Mouse (Mus musculus): ENCODE results near the gene Abcc8. TPM values are rescaled to one million over a fixed set of nuclear protein-coding genes. Genes with fewer than 3 reads are reported as not detected.

Abcc8 gene
- total and polyA plus RNA-seq, 3 experiments = not detected

GRCm38 (mm10) chr7:46086378-46086777 is 93.5 kb downstream of the Abcc8 start:
- no peak for TF ChIP-seq ZC3H11A (IDR thresholded peaks at IDR 0.05; ENCODE audit: low read depth, low read length)
- no peak for TF ChIP-seq ZNF384 (IDR thresholded peaks at IDR 0.05; ENCODE audit: low read depth, low read length)
- TF ChIP-seq CHD2 (IDR thresholded peaks at IDR 0.05; ENCODE audit: low read length) = no peak
- no peak for TF ChIP-seq MAZ (IDR thresholded peaks at IDR 0.05; ENCODE audit: low read depth, low read length)
- no peak for TF ChIP-seq JUN (IDR thresholded peaks at IDR 0.05; ENCODE audit: insufficient read depth, low read depth, low read length)
- TF ChIP-seq POLR2AphosphoS2 (IDR thresholded peaks at IDR 0.05; ENCODE audit: low read depth, low read length) = no peak
- no peak for TF ChIP-seq E2F4 (IDR thresholded peaks at IDR 0.05; ENCODE audit: insufficient replicate concordance, low read depth, low read length)
- no peak for TF ChIP-seq MAFK (IDR thresholded peaks at IDR 0.05; ENCODE audit: insufficient replicate concordance, low read length)
- TF ChIP-seq MAX (IDR thresholded peaks at IDR 0.05; ENCODE audit: low read length) = no peak
- no peak for TF ChIP-seq CTCF (conservative IDR thresholded peaks at IDR 0.05 in 1 of 2, IDR thresholded peaks at IDR 0.05 in 1 of 2; ENCODE audit: low read depth in 2 of 2, low read length in 2 of 2)
- TF ChIP-seq IRF4 (IDR thresholded peaks at IDR 0.05; ENCODE audit: low read depth, low read length) = no peak
- TF ChIP-seq NRF1 (IDR thresholded peaks at IDR 0.05; ENCODE audit: low read depth, low read length) = no peak
- Histone ChIP-seq H3K4me1 (ENCODE audit: control insufficient read depth in 1 of 2, insufficient read depth in 2 of 2) (no peaks in the 10 kb centered on the region), H3K79me2 (replicated peaks; ENCODE audit: control insufficient read depth, extremely low read depth, insufficient read depth, poor library complexity, severe bottlenecking) (no peaks in the 10 kb centered on the region), H3K27ac (ENCODE audit: insufficient read depth, low read depth) (no peak overlapping the region), H3K4me3 (replicated peaks in 1 of 3; ENCODE audit: low read depth in 2 of 3, low read length in 2 of 3, poor library complexity in 1 of 3) (no peak overlapping the region), H3K9me3 (replicated peaks; ENCODE audit: low read length) (no peaks in the 10 kb centered on the region), H3K27me3 (replicated peaks) (peaks cover 14% of the 10 kb centered on the region), H3K36me3 (replicated peaks in 1 of 2; ENCODE audit: control insufficient read depth in 1 of 2, insufficient read depth in 1 of 2, low read length in 1 of 2) (peaks cover 28 to 50% of the 10 kb centered on the region in 2 experiments), H3K4me2 (ENCODE audit: insufficient read depth, low read depth, poor library complexity, severe bottlenecking) (no peak overlapping the region), H3K9ac (ENCODE audit: insufficient read depth, low read depth) (no peak overlapping the region)
- in situ Hi-C loops (cut with MboI; ENCODE audit: low pct_ligation_motif_present, low pct_unique_long_range_greater_than_20kb, low sequenced_read_pairs) (no loop called here), dilution Hi-C loops (cut with MboI; ENCODE audit: extremely low pct_ligation_motif_present, extremely low pct_unique_long_range_greater_than_20kb, low sequenced_read_pairs) (no loop called here)
- peak; percentile 17 for DNase-seq (ENCODE audit: extremely low read depth)

DNA sequence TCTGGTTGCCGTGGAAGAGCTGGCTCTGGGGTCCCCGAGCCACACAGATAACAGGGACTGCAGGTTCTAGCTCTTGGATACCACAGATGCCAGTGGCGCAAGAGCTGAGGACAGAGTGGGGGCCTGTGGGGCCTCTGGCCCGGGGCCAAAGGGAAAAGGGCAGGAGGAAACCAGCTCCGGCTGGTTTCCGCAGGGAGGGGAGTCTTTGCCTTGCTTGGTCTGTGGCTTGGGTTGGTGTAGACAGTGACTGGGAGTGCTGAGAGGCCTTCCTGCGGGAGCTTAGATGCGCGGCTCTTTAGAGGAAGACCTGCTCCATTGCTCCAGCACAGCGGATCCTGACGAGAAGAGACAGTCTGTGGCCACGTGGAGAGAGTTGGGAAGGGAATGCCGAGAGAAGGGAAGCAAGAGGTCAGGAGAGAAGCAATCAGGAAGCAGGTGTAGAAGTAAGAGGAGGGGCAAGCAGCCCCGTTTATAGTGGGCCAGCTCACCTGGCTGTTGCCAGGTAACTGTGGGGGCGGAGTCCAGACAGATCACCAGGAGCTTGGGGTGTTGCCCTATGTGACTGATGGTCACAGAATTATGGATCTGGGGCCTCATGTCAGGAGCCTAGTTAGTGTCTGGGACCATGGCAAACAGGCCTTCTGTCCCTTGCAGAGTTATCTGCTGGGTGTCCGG is 94.9 kb downstream of the Abcc8 start:
- TF ChIP-seq ELF1 (IDR thresholded peaks at IDR 0.05; ENCODE audit: low read depth, low read length) (no peak), POLR2A (IDR thresholded peaks at IDR 0.05; ENCODE audit: low read depth, low read length) (no peak), NRF1 (IDR thresholded peaks at IDR 0.05; ENCODE audit: low read depth, low read length) (no peak), EP300 (IDR thresholded peaks at IDR 0.05; ENCODE audit: low read length) (no peak), CTCF (conservative IDR thresholded peaks at IDR 0.05 in 1 of 2, IDR thresholded peaks at IDR 0.05 in 1 of 2; ENCODE audit: low read depth in 2 of 2, low read length in 2 of 2) (no peak), IRF4 (IDR thresholded peaks at IDR 0.05; ENCODE audit: low read depth, low read length) (no peak), GABPA (IDR thresholded peaks at IDR 0.05; ENCODE audit: insufficient replicate concordance, low read depth, low read length) (no peak), SIN3A (IDR thresholded peaks at IDR 0.05; ENCODE audit: low read length) (no peak), MEF2A (IDR thresholded peaks at IDR 0.05; ENCODE audit: borderline replicate concordance, low read depth, low read length) (no peak), MAX (IDR thresholded peaks at IDR 0.05; ENCODE audit: low read length) (no peak), CHD1 (IDR thresholded peaks at IDR 0.05; ENCODE audit: low read depth, low read length) (no peak), MXI1 (IDR thresholded peaks at IDR 0.05; ENCODE audit: low read depth, low read length) (no peak), MAZ (IDR thresholded peaks at IDR 0.05; ENCODE audit: low read depth, low read length) (no peak)
- Histone ChIP-seq H3K27ac (ENCODE audit: insufficient read depth, low read depth) (no peak overlapping the region), H3K4me3 (replicated peaks in 1 of 3; ENCODE audit: low read depth in 2 of 3, low read length in 2 of 3, poor library complexity in 1 of 3) (no peak overlapping the region), H3K4me2 (ENCODE audit: insufficient read depth, low read depth, poor library complexity, severe bottlenecking) (no peak overlapping the region), H3K9ac (ENCODE audit: insufficient read depth, low read depth) (no peak overlapping the region), H3K9me3 (replicated peaks; ENCODE audit: low read length) (no peaks in the 10 kb centered on the region), H3K79me2 (replicated peaks; ENCODE audit: control insufficient read depth, extremely low read depth, insufficient read depth, poor library complexity, severe bottlenecking) (no peaks in the 10 kb centered on the region), H3K4me1 (ENCODE audit: control insufficient read depth in 1 of 2, insufficient read depth in 2 of 2) (no peaks in the 10 kb centered on the region), H3K27me3 (replicated peaks) (peaks cover 2% of the 10 kb centered on the region), H3K36me3 (replicated peaks in 1 of 2; ENCODE audit: control insufficient read depth in 1 of 2, insufficient read depth in 1 of 2, low read length in 1 of 2) (peaks cover 42 to 64% of the 10 kb centered on the region in 2 experiments)
- no peak for DNase-seq (ENCODE audit: extremely low read depth)
- in situ Hi-C loops (cut with MboI; ENCODE audit: low pct_ligation_motif_present, low pct_unique_long_range_greater_than_20kb, low sequenced_read_pairs) = no loop called here
- dilution Hi-C loops (cut with MboI; ENCODE audit: extremely low pct_ligation_motif_present, extremely low pct_unique_long_range_greater_than_20kb, low sequenced_read_pairs) = no loop called here

Data from CH12.LX (cell line).